Mouse (Mus musculus): Measurements from ENCODE around the gene Krtap24-1. TPM values are rescaled to one million over a fixed set of nuclear protein-coding genes. Genes with fewer than 3 reads are reported as not detected.
A peak's percentile ranks its signal among the peaks of the same experiment; 100 is the strongest.

Gene Krtap24-1
- polyA plus RNA-seq, 1 experiment from 2014 or later: not detected

GRCm38 (mm10) chr16:88640053-88640452 lies 28.0 kb upstream of the Krtap24-1 start:
- ATAC-seq (ENCODE audit: low FRiP score, low TSS enrichment): no peak
- H3K9me3 ChIP-seq (ENCODE audit: control insufficient read depth, low read length): no peaks in the 10 kb centered on the region
- H3K9ac ChIP-seq (ENCODE audit: low read length): no peak overlapping the region
- H3K4me3 ChIP-seq (ENCODE audit: low read depth, low read length): no peak overlapping the region
- no peak overlapping the region for H3K27ac ChIP-seq (replicated peaks)
- 73% methylated on average over 3 of the region's 3 CpGs for WGBS
- H3K27me3 ChIP-seq (ENCODE audit: control insufficient read depth, insufficient read depth, low read length): no peaks in the 10 kb centered on the region
- no peak for DNase-seq (ENCODE audit: low spot score)
- no peaks in the 10 kb centered on the region for H3K36me3 ChIP-seq (ENCODE audit: control insufficient read depth, insufficient read depth, low read length)
- TF ChIP-seq EP300 (optimal IDR thresholded peaks at IDR 0.05): no peak
- TF ChIP-seq CTCF (IDR thresholded peaks at IDR 0.05; ENCODE audit: low read depth): no peak
- H3K4me2 ChIP-seq (replicated peaks; ENCODE audit: low read depth): no peak overlapping the region
- H3K4me1 ChIP-seq (replicated peaks; ENCODE audit: control insufficient read depth, insufficient read depth): no peaks in the 10 kb centered on the region

GRCm38 (mm10) chr16:88635142-88635541 lies 23.1 kb upstream of the Krtap24-1 start:
- ATAC-seq (ENCODE audit: low FRiP score, low TSS enrichment): no peak
- Histone ChIP-seq H3K4me2 (replicated peaks; ENCODE audit: low read depth) (no peak overlapping the region), H3K36me3 (ENCODE audit: control insufficient read depth, insufficient read depth, low read length) (no peaks in the 10 kb centered on the region), H3K4me3 (ENCODE audit: low read depth, low read length) (no peak overlapping the region), H3K9me3 (ENCODE audit: control insufficient read depth, low read length) (no peaks in the 10 kb centered on the region), H3K9ac (ENCODE audit: low read length) (no peak overlapping the region), H3K4me1 (replicated peaks; ENCODE audit: control insufficient read depth, insufficient read depth) (no peaks in the 10 kb centered on the region), H3K27ac (replicated peaks) (no peak overlapping the region), H3K27me3 (ENCODE audit: control insufficient read depth, insufficient read depth, low read length) (no peaks in the 10 kb centered on the region)
- TF ChIP-seq CTCF (IDR thresholded peaks at IDR 0.05; ENCODE audit: low read depth) (no peak), EP300 (optimal IDR thresholded peaks at IDR 0.05) (no peak)
- DNase-seq (ENCODE audit: low spot score): no peak
- WGBS: 35% methylated on average over 4 of the region's 4 CpGs

- no peaks in the 10 kb centered on the region for H3K4me1 ChIP-seq (replicated peaks; ENCODE audit: control insufficient read depth, insufficient read depth)
- no peak overlapping the region for H3K27ac ChIP-seq (replicated peaks)
- H3K9me3 ChIP-seq (ENCODE audit: control insufficient read depth, low read length): no peaks in the 10 kb centered on the region
- ATAC-seq (ENCODE audit: low FRiP score, low TSS enrichment) (peak; percentile 100), DNase-seq (ENCODE audit: low spot score) (peak; percentile 55)
- no peak overlapping the region for H3K4me3 ChIP-seq (ENCODE audit: low read depth, low read length)
- H3K36me3 ChIP-seq (ENCODE audit: control insufficient read depth, insufficient read depth, low read length): no peaks in the 10 kb centered on the region
- TF ChIP-seq EP300 (optimal IDR thresholded peaks at IDR 0.05): no peak
- TF ChIP-seq CTCF (IDR thresholded peaks at IDR 0.05; ENCODE audit: low read depth): peak; percentile 72
- no peak overlapping the region for H3K4me2 ChIP-seq (replicated peaks; ENCODE audit: low read depth)
- H3K27me3 ChIP-seq (ENCODE audit: control insufficient read depth, insufficient read depth, low read length): no peaks in the 10 kb centered on the region
- H3K9ac ChIP-seq (ENCODE audit: low read length): no peak overlapping the region
- 21% methylated on average over 4 of the region's 4 CpGs for WGBS
Observed at GRCm38 (mm10) chr16:88631474-88631873, 19.4 kb upstream of the Krtap24-1 start.

GRCm38 (mm10) chr16:88627566-88627965 lies 15.5 kb upstream of the Krtap24-1 start, which contains the start of gene 2310079G19Rik:
2310079G19Rik (minus strand) TSS chr16:88627666.
- Histone ChIP-seq H3K4me1 (replicated peaks; ENCODE audit: control insufficient read depth, insufficient read depth) (no peaks in the 10 kb centered on the region), H3K4me3 (ENCODE audit: low read depth, low read length) (no peak within 1 kb of the TSS), H3K4me2 (replicated peaks; ENCODE audit: low read depth) (no peak within 1 kb of the TSS), H3K27me3 (ENCODE audit: control insufficient read depth, insufficient read depth, low read length) (no peaks in the 10 kb centered on the region), H3K9ac (ENCODE audit: low read length) (no peak within 1 kb of the TSS), H3K9me3 (ENCODE audit: control insufficient read depth, low read length) (no peaks in the 10 kb centered on the region), H3K27ac (replicated peaks) (no peak within 1 kb of the TSS), H3K36me3 (ENCODE audit: control insufficient read depth, insufficient read depth, low read length) (no peaks in the 10 kb centered on the region)
- no peak for ATAC-seq (ENCODE audit: low FRiP score, low TSS enrichment)
- 85% methylated on average over 4 of the region's 4 CpGs for WGBS
- DNase-seq (ENCODE audit: low spot score): no peak
- TF ChIP-seq EP300 (optimal IDR thresholded peaks at IDR 0.05) (no peak), CTCF (IDR thresholded peaks at IDR 0.05; ENCODE audit: low read depth) (no peak)

- TF ChIP-seq EP300 (optimal IDR thresholded peaks at IDR 0.05): no peak
- no peak for TF ChIP-seq CTCF (IDR thresholded peaks at IDR 0.05; ENCODE audit: low read depth)
- Histone ChIP-seq H3K36me3 (ENCODE audit: control insufficient read depth, insufficient read depth, low read length) (no peaks in the 10 kb centered on the region), H3K4me3 (ENCODE audit: low read depth, low read length) (no peak overlapping the region), H3K27me3 (ENCODE audit: control insufficient read depth, insufficient read depth, low read length) (no peaks in the 10 kb centered on the region), H3K9ac (ENCODE audit: low read length) (no peak overlapping the region), H3K9me3 (ENCODE audit: control insufficient read depth, low read length) (no peaks in the 10 kb centered on the region), H3K4me2 (replicated peaks; ENCODE audit: low read depth) (no peak overlapping the region), H3K27ac (replicated peaks) (no peak overlapping the region), H3K4me1 (replicated peaks; ENCODE audit: control insufficient read depth, insufficient read depth) (no peaks in the 10 kb centered on the region)
- ATAC-seq (ENCODE audit: low FRiP score, low TSS enrichment) (no peak), DNase-seq (ENCODE audit: low spot score) (no peak)
- WGBS: 70% methylated on average over 4 of the region's 4 CpGs
Observed at GRCm38 (mm10) chr16:88612712-88613111, 633 bp upstream of the Krtap24-1 start.

GRCm38 (mm10) chr16:88604570-88604969 lies 7.5 kb downstream of the Krtap24-1 start:
- Histone ChIP-seq H3K27ac (replicated peaks) (no peak overlapping the region), H3K4me3 (ENCODE audit: low read depth, low read length) (no peak overlapping the region), H3K36me3 (ENCODE audit: control insufficient read depth, insufficient read depth, low read length) (no peaks in the 10 kb centered on the region), H3K4me1 (replicated peaks; ENCODE audit: control insufficient read depth, insufficient read depth) (no peaks in the 10 kb centered on the region), H3K9ac (ENCODE audit: low read length) (no peak overlapping the region), H3K4me2 (replicated peaks; ENCODE audit: low read depth) (no peak overlapping the region), H3K27me3 (ENCODE audit: control insufficient read depth, insufficient read depth, low read length) (no peaks in the 10 kb centered on the region), H3K9me3 (ENCODE audit: control insufficient read depth, low read length) (no peaks in the 10 kb centered on the region)
- 90% methylated on average over 6 of the region's 6 CpGs for WGBS
- TF ChIP-seq EP300 (optimal IDR thresholded peaks at IDR 0.05) (no peak), CTCF (IDR thresholded peaks at IDR 0.05; ENCODE audit: low read depth) (no peak)
- ATAC-seq (ENCODE audit: low FRiP score, low TSS enrichment) (no peak), DNase-seq (ENCODE audit: low spot score) (no peak)

Data from stomach, postnatal 0 days (tissue).